Mouse (Mus musculus): ENCODE data around the gene Nbea. TPM values are rescaled to one million over a fixed set of nuclear protein-coding genes. Genes with fewer than 3 reads are reported as not detected.

The Nbea gene
- polyA plus RNA-seq, 1 experiment, result 3.4 TPM

DNA sequence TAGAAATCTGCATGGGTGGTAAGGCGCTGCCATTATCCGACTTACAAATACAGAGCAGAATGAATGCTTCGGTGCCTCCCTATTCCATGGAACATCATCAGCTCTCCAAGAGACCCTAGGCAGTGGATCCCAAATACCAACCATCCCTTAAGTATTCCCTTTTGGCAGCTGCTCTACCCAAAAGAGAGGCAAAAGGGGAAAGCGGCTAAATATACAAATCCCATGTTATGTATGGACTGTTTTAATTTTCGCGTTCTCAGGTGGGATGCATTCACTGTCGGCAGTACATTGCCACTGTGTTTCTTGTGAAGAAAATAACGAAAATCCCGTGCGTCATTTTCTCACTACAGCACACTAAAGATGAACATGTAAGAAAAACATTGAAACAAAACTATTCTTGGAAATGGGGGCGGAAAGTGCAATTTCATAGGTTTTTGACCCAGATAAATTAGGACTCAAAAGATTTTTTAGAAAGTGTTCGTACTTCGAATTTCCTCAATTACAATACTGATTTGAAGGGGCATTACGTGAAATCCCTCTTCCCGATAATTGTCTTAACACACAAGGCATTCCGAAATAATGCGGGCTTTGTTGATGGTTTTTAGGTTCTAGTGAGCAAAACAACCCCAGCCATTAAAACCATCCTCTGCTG is 396.5 kb downstream of the Nbea start:
- H3K27ac ChIP-seq (replicated peaks; ENCODE audit: low read depth, low read length), result no peak overlapping the region
- H3K4me1 ChIP-seq (ENCODE audit: control insufficient read depth, insufficient read depth, insufficient read length, low read length), result no peaks in the 10 kb centered on the region
- peak overlapping the region; percentile 58 for H3K4me3 ChIP-seq (ENCODE audit: insufficient read depth, low read depth, low read length)

DNA sequence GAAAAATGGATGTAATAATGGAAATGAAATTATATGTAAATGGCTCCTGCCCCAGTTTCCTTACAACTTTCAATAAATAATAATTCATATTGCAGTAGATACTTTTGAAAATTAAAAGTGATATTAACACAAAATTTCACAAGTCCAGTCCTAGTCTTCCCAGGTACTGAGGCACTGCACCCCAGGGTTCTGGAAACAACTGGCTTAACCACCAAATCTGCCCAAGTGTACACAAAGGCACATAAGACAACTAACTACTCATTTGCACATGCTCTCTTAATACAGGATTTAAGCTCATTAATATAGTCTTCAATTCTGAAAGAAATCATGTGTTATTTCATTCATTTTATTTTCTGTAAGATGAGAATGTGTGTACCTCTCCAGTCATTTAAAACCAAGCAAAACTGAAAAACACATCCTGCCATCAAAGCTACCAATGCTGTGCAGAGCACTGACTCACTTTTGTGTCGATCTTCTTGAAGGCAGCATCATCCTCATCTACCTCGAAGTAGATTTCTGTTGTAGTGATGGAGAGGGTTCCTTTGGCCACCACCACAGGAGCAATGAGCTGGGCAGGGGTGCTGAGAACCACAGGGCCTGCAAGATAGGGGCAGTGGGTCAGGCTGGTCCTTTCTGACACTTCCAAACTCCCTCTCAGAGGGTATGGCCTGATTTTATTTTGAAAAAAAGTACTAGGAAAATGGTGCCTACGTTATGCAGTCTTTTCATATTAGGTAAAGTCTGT is 397.3 kb downstream of the Nbea start:
- no peaks in the 10 kb centered on the region for H3K4me1 ChIP-seq (ENCODE audit: control insufficient read depth, insufficient read depth, insufficient read length, low read length)
- no peak overlapping the region; the same call in 1 of the 2 replicates for H3K4me3 ChIP-seq (ENCODE audit: insufficient read depth, low read depth, low read length)
- no peak overlapping the region for H3K27ac ChIP-seq (replicated peaks; ENCODE audit: low read depth, low read length)

DNA sequence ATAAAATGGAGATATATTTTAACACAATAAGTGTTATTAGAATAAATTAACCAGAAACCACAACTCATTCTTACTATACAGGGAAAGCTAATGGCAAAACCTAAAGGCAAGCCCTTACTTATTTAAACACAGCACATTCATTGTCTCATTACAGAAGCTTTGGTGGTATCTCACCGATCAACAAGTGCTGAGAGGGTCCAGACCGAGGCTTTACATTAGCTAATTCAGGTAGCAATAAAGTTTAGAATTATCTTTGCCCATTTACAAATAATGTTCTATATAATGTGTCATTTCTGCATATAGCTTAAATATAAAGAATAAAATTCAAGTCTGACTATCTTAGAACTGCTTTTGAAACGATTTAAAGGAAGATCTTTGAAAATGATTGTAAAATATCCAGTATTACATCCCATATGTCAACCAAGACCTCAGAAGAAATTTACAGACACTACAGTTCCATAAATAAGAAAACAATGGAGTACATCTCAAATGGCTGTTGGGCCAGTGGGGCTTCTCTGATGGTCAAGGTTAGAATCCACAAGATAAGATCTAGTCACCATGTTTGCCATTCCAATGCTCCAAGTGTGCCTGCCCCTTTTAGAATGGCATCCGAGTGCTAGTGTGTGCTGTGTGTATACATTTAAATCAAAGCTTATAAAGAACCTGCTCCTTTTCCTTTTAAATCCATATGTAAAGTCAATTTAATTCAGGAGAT is 398.1 kb downstream of the Nbea start:
- Histone ChIP-seq H3K27ac (replicated peaks; ENCODE audit: low read depth, low read length) (no peak overlapping the region), H3K4me3 (ENCODE audit: insufficient read depth, low read depth, low read length) (no peak overlapping the region), H3K4me1 (ENCODE audit: control insufficient read depth, insufficient read depth, insufficient read length, low read length) (no peaks in the 10 kb centered on the region)

DNA sequence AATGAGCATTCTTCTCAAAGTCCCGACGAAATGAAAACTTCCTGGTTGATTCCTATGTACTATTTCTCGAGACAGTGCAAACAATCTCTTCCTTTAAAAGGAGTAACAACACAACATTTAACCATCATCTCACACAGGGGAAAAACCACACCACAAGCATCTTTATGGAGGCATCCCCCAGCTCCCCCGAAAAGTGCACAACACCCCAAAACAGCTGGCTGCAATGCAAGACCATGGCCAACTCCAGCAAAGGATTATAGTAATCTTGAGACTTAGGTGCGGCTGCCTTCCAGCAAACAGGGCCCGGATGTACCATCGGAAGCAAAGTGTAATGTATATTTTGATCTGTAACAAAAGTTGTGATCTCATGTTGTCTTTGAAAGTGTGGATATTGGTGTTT is 399.4 kb downstream of the Nbea start:
- Histone ChIP-seq H3K4me3 (ENCODE audit: insufficient read depth, low read depth, low read length) (peak overlapping the region; percentile 60), H3K4me1 (ENCODE audit: control insufficient read depth, insufficient read depth, insufficient read length, low read length) (no peaks in the 10 kb centered on the region), H3K27ac (replicated peaks; ENCODE audit: low read depth, low read length) (peak overlapping the region; percentile 0; the same call in 1 of the 2 replicates)

GRCm38 (mm10) chr3:55783171-55784081 is 400.1 kb downstream of the Nbea start:
- H3K27ac ChIP-seq (replicated peaks; ENCODE audit: low read depth, low read length), result peak overlapping the region; percentile 0
- H3K4me3 ChIP-seq (ENCODE audit: insufficient read depth, low read depth, low read length), result peak overlapping the region; percentile 60
- no peaks in the 10 kb centered on the region for H3K4me1 ChIP-seq (ENCODE audit: control insufficient read depth, insufficient read depth, insufficient read length, low read length)

- no peaks in the 10 kb centered on the region for H3K4me1 ChIP-seq (ENCODE audit: control insufficient read depth, insufficient read depth, insufficient read length, low read length)
- H3K4me3 ChIP-seq (ENCODE audit: insufficient read depth, low read depth, low read length), result peak overlapping the region; percentile 60
- no peak overlapping the region for H3K27ac ChIP-seq (replicated peaks; ENCODE audit: low read depth, low read length)
Observed at GRCm38 (mm10) chr3:55782771-55783170, 400.7 kb downstream of the Nbea start.

DNA sequence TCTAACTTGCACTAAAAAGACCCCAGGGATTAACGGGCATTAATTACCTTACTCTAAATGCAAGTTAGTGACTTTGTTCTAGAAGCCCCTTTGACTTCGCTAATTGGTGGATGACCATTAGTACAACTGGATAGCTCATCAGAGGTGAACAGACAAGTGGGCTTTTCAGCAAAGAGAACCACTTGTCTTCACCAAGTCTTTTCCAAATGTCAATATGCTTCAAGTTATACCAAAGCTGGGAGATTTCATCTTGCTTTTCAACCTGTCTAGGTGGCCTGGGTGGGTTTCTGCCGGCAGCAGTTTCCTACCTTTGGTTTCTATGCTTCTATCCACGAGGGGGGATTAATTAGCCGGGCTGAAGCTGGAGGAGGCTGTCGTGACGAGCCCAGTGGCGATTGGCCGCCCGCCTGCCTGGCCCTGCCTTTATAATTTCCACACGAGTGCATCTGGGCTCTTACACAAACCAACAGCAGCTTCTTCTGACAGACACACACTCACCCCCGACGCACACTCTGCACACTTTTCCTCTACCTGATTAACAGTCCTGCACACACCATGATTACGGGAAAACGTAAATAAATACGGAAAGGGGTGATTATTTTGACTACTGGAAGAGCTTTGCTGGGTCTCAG is 401.3 kb downstream of the Nbea start, which contains the start of gene Mab21l1:
Gene Mab21l1 (plus strand): TSS at position 455 of the 632 bp plus-strand sequence.
- no peaks in the 10 kb centered on the region for H3K4me1 ChIP-seq (ENCODE audit: control insufficient read depth, insufficient read depth, insufficient read length, low read length)
- H3K27ac ChIP-seq (replicated peaks; ENCODE audit: low read depth, low read length), result peak within 1 kb of the TSS; percentile 0; the same call in 1 of the 2 replicates
- peak within 1 kb of the TSS; percentile 60 for H3K4me3 ChIP-seq (ENCODE audit: insufficient read depth, low read depth, low read length)

DNA sequence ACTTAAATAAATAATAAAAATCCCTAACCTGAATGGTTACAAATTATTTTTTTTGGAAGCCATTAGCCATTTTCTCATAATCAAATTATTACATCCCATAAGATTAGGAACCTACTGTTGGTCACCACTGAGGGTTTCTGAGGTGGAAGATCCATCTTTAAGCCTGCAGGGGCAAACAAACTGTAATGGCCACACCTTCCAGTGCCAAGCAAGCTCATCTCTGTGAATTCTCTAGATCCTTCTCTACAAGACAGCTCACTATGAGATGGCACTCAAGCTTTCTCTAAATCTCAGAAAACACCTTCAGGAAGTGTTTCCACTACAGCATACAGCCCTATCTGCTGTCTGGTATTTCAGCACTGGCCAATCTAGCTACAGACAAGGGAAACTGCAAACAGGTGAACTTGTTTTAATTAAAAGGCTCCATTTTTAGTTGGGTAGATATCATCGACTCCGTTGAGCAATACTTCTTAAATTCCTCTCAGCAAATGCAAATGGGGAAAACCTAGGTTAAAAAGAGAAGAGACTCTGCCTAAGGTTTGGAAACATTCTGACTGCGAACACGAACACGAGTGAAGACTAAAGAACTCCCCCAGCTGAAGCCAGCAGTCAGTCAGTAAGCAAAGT is 402.0 kb downstream of the Nbea start:
- H3K27ac ChIP-seq (replicated peaks; ENCODE audit: low read depth, low read length), result no peak overlapping the region
- H3K4me3 ChIP-seq (ENCODE audit: insufficient read depth, low read depth, low read length), result no peak overlapping the region
- H3K4me1 ChIP-seq (ENCODE audit: control insufficient read depth, insufficient read depth, insufficient read length, low read length), result no peaks in the 10 kb centered on the region

GRCm38 (mm10) chr3:55780120-55781070 is 403.1 kb downstream of the Nbea start:
- Histone ChIP-seq H3K4me1 (ENCODE audit: control insufficient read depth, insufficient read depth, insufficient read length, low read length) (no peaks in the 10 kb centered on the region), H3K4me3 (ENCODE audit: insufficient read depth, low read depth, low read length) (no peak overlapping the region), H3K27ac (replicated peaks; ENCODE audit: low read depth, low read length) (no peak overlapping the region)

GRCm38 (mm10) chr3:55778764-55779730 is 404.5 kb downstream of the Nbea start:
- Histone ChIP-seq H3K4me1 (ENCODE audit: control insufficient read depth, insufficient read depth, insufficient read length, low read length) (no peaks in the 10 kb centered on the region), H3K27ac (replicated peaks; ENCODE audit: low read depth, low read length) (no peak overlapping the region), H3K4me3 (ENCODE audit: insufficient read depth, low read depth, low read length) (no peak overlapping the region)

GRCm38 (mm10) chr3:55777501-55777900 is 406.0 kb downstream of the Nbea start:
- no peak overlapping the region for H3K27ac ChIP-seq (replicated peaks; ENCODE audit: low read depth, low read length)
- H3K4me3 ChIP-seq (ENCODE audit: insufficient read depth, low read depth, low read length), result no peak overlapping the region
- no peaks in the 10 kb centered on the region for H3K4me1 ChIP-seq (ENCODE audit: control insufficient read depth, insufficient read depth, insufficient read length, low read length)

DNA sequence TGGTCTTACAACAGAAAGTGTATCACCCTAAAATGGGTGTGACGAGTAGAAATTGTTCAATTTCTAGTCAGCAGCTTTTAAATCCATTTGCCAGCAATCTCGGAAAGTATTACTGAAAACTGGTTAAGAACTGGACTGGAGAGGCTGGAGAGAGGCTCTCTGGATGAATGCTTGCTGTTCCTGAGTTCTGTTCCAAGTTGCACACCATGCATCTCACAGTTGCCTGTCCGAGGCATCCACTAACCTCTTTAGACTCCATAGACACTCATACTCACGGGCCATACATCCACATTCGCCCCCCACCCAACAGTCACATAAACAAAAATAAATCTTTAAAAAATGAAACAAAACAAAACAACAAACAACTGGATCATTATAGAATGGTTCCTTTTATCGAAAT is 407.7 kb downstream of the Nbea start:
- Histone ChIP-seq H3K27ac (replicated peaks; ENCODE audit: low read depth, low read length) (no peak overlapping the region), H3K4me1 (ENCODE audit: control insufficient read depth, insufficient read depth, insufficient read length, low read length) (no peaks in the 10 kb centered on the region), H3K4me3 (ENCODE audit: insufficient read depth, low read depth, low read length) (no peak overlapping the region)
